Mouse (Mus musculus): Measurements from ENCODE around the gene Fam131b. TPM values are rescaled to one million over a fixed set of nuclear protein-coding genes. Genes with fewer than 3 reads are reported as not detected.

The Fam131b gene
- total RNA-seq, 2 experiments from 2014 or later = 1.1 to 1.2 TPM

DNA sequence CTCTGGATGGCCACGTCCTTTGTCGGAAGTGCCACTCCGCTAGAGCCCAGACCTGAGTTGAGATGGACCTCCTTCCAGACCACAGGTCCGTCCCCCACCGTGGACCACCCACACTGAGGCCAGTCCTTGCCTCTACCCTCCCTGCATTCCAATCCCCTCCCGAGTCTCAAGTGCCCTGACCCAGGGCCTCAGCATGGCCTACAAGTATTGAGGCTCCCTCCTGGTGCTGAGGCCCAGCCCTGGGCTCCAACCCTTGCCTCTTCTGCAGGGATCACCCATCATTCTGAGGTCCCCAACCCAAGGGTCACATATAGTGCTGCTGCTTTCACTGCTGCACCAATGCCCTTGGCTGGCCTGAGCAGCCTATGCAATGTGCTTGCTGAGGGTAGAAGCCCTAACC is 33.5 kb upstream of the Fam131b start:
- peak in 1 of 2 experiments; percentile 4 for DNase-seq
- intact Hi-C loops (cut with DNase I) = loop anchor here (2.0 kb wide), 1 partner anchor 13 kb away; no protein-coding TSS in a partner anchor

DNA sequence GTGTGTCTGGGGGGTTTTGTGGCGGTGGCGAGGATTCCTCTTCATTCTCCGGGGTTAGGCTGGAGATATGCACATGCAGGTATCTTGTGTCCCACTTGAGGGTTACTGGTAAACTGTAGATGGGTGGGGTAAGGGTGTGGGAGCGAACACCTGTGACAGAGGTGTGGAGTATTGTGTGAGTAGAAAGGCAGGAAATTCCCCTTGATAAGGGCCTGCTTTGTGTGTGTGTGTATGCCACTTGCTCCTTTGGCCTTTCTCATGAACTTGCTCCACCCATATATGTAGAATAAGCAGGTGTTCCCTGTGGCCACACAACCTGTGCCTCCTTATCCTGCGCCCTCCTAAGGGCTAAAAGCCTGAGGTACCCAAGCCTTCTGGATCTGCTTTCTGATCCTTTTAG is 32.5 kb upstream of the Fam131b start:
- DNase-seq = no peak
- intact Hi-C loops (cut with DNase I) = loop anchor here (2.0 kb wide), 1 partner anchor 14 kb away; no protein-coding TSS in a partner anchor

GRCm38 (mm10) chr6:42355794-42356600 is 31.6 kb upstream of the Fam131b start:
- DNase-seq = no peak
- intact Hi-C loops (cut with DNase I) = loop anchor here (2.0 kb wide), 1 partner anchor 15 kb away; no protein-coding TSS in a partner anchor

- intact Hi-C loops (cut with DNase I) = no loop called here
- no peak for DNase-seq
These were observed 30.9 kb upstream of the Fam131b start for GRCm38 (mm10) chr6:42355366-42355765.

- intact Hi-C loops (cut with DNase I) = no loop called here
- peak; percentile 47 to 60 for DNase-seq
These were observed 29.9 kb upstream of the Fam131b start for GRCm38 (mm10) chr6:42354076-42355019.

DNA sequence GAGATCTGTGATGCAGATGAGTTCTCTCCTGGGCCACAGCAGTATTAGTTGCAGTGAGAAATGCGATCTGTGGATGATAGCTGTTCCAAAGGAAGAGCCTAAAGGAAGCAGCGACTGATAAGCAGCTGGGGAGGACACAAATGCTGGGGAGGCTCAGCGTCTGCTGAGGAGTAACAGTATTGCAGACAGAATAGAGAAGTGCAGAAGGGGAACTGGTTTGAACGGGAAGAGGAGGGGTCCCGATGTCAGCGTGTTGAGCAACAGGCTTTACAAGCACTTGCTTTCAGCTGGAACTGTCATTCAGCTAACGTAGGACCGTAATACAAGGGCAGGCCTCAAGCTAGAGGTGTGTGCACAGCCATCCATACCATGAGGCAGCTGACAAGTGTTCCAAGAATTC is 28.7 kb upstream of the Fam131b start:
- intact Hi-C loops (cut with DNase I) = no loop called here
- DNase-seq = peak; percentile 16 to 33

- intact Hi-C loops (cut with DNase I) = no loop called here
- no peak for DNase-seq
These were observed 28.0 kb upstream of the Fam131b start for GRCm38 (mm10) chr6:42352486-42352846.

DNA sequence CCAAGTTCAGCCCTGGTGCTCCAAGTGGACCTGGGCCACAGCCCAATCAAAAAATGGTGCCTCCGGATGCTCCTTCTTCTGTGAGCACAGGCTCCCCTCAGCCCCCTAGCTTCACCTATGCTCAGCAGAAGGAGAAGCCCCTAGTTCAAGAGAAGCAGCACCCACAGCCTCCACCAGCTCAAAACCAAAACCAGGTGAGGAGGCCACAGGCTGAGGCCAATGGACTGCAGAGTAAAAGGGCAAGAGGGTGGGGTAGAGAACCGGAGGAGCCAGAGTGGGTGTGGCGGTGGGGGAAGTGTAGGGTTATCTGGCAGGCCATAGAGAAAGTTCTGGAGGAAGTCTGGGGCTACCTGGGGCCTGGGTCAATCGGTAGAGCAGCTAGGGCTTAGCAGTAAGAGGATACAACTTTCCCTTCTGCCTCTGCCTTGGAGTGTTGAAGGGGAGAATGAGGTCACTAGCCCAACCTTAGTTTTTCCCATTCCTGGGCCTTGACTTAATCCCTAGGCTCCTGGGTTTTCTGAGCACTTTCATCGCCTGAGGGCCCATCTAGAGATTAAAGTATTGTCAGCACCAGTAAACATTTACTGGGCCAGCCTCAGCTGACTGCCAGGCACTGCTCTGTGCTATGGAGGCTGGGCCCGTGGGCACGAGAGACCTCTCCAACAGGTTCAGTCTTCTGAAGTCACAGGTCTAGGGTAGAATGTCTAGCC is 27.5 kb upstream of the Fam131b start:
- peak; percentile 22 to 23 for DNase-seq
- intact Hi-C loops (cut with DNase I) = loop anchor here (2.0 kb wide), 1 partner anchor 23 kb away; no protein-coding TSS in a partner anchor

DNA sequence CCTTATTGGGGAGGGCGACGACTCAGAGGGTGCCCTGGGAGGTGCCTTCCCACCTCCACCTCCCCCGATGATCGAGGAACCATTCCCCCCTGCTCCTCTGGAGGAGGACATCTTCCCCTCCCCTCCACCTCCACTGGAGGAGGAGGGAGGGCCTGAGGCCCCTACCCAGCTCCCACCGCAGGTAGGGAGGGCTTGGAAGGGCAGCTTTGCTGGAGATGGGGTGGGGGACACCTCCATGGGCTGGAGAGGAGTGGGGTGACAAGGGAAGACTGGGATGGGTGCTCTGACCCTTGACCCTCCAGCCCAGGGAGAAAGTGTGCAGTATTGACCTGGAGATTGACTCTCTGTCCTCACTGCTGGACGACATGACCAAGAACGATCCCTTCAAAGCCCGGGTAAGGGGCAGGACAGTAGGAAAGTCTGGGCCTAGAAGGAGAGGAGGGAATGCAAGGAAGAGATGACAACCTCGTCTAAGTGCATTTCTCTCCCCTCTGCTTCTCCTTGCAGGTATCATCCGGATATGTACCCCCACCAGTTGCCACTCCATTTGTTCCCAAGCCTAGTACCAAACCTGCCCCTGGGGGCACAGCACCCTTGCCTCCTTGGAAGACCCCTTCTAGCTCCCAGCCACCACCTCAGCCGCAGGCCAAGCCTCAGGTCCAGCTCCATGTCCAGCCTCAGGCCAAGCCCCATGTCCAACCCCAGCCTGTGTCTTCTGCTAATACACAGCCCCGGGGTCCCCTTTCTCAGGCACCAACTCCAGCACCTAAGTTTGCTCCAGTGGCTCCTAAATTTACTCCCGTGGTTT is 26.7 kb upstream of the Fam131b start:
- peak; percentile 6 to 12 for DNase-seq
- intact Hi-C loops (cut with DNase I) = loop anchor here (2.0 kb wide), 1 partner anchor 24 kb away; no protein-coding TSS in a partner anchor

GRCm38 (mm10) chr6:42350021-42350967 is 25.9 kb upstream of the Fam131b start:
- peak; percentile 89 to 91 for DNase-seq
- intact Hi-C loops (cut with DNase I) = loop anchor here (2.0 kb wide), 1 partner anchor 25 kb away; no protein-coding TSS in a partner anchor

GRCm38 (mm10) chr6:42349426-42350020 is 25.1 kb upstream of the Fam131b start, which contains the start of gene Zyx:
Zyx (plus strand) TSS chr6:42349630.
- intact Hi-C loops (cut with DNase I) = loop anchor here (2.0 kb wide), 4 partner anchors 25 to 233 kb away; partner anchors contain the start of gene Casp2
- peak; percentile 92 to 94 for DNase-seq

DNA sequence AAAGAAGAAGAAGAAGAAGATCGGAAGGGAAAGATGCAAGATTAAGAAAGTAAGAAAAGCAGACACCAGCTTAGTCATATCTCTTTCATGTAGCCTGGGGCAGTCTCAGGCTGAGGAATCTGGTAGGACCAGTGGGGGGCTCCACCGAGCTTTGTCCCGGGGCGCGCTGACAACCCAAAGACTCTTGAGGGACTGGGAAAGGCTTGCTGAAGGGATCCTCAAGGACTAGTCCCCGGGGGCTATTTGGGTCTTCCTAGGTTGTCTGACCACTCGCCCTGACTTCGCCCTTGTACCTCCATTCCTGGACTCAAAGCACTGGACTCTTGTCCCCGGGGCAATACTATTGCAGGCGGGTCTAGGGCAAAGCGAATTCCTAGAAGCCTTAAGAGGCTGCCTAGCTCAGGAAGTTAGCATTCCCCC is 24.6 kb upstream of the Fam131b start:
- DNase-seq = peak; percentile 82 to 86
- intact Hi-C loops (cut with DNase I) = loop anchor here (2.0 kb wide), 3 partner anchors 84 to 234 kb away; partner anchors contain the start of gene Casp2

DNA sequence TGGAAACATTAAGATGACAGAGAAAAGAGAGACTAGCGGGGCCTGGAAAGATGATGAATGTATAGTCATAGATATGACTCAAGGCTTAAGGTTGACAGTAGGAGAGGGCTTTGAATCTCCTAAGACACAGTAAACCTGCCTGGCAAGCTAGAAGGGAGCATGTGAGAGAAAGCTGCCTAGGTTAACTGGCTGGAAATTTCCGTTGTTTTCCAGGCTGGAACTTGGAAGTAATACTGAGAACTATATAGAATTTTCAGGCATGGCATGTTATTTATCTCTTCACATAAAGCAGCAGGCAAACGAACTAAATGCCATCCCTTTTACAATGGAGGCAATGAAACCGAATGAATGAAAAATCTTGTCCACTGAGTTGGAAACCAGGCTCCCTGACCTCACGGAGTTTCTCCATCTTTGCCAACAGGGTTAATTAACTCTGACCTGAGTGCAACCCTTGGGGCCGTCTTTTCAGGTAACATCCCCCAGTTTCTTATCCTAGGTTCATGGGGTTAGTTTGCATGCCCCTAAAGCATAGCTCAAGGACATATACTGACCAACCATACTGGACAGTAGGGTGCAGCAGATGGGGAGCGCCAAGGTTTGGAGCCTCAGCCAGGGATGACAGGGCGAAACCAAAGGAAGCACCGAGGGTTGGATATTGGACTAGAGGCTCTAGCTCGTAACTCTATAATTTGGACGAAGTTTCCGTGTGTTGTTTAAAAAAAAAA is 24.0 kb upstream of the Fam131b start:
- DNase-seq = no peak
- intact Hi-C loops (cut with DNase I) = loop anchor here (2.0 kb wide), 3 partner anchors 84 to 234 kb away; partner anchors contain the start of gene Casp2

GRCm38 (mm10) chr6:42344255-42344654 is 19.8 kb upstream of the Fam131b start:
- intact Hi-C loops (cut with DNase I) = no loop called here
- DNase-seq = no peak

DNA sequence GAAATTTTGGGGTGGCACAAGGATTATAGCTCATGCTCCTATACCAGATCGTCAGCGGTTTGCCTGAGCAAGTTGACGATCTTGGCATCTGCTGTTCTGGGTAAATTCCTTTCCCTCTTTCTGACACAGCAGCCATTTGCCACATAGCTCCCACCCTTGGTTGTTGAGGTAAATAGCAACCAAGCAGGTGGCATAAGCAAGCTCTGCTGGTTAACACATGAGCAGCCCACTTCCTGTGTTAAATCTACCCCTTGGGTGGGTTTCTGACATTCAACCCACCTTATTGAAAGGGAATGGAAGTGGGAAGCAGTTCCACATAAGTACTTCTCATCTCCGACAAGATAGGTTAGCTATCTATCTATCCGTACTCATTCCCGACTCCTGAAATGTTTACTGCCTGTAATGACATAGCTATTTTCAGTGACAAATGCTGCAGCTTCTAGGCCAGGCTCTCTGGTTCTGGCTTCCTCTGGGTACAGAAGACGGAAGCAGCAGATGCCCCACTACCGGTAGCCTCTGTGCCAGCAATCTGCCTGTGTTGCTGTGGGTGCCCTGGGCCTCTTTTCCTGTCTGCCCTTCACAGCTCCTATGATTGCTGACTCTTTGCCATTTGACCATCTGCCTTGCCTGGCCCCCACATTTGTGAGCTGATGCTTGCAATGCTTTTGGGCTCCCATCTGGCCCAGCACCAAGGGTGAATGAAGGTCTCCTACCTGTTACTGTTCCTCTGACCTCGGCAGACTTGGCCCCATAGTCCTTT is 19.1 kb upstream of the Fam131b start:
- DNase-seq = no peak
- intact Hi-C loops (cut with DNase I) = no loop called here

GRCm38 (mm10) chr6:42342171-42342570 is 17.7 kb upstream of the Fam131b start:
- no peak for DNase-seq
- intact Hi-C loops (cut with DNase I) = no loop called here
